Mouse (Mus musculus): ENCODE measurements around the gene Cga. TPM values are rescaled to one million over a fixed set of nuclear protein-coding genes. Genes with fewer than 3 reads are reported as not detected.
"Not testable (repeated sequence)": the region's sequence is repeated elsewhere in the genome, so short reads cannot be mapped to it uniquely, and the experiment has no call there.

Gene Cga
- polyA plus RNA-seq, 1 experiment from 2014 or later: 0.26 TPM

GRCm38 (mm10) chr4:34917400-34917799, 23.8 kb downstream of the Cga start:
- H3K9ac ChIP-seq: no peak overlapping the region
- no peak overlapping the region for H3K4me3 ChIP-seq (replicated peaks)
- H3K4me2 ChIP-seq: no peak overlapping the region
- no peaks in the 10 kb centered on the region for H3K27me3 ChIP-seq
- 59% methylated on average over 7 of the region's 7 CpGs for WGBS (ENCODE audit: insufficient replicate concordance)
- H3K4me1 ChIP-seq (replicated peaks): no peaks in the 10 kb centered on the region
- ATAC-seq (ENCODE audit: insufficient read depth): no peak
- no peak overlapping the region for H3K27ac ChIP-seq (replicated peaks)
- H3K36me3 ChIP-seq (replicated peaks): no peaks in the 10 kb centered on the region
- H3K9me3 ChIP-seq (replicated peaks): no peaks in the 10 kb centered on the region

DNA sequence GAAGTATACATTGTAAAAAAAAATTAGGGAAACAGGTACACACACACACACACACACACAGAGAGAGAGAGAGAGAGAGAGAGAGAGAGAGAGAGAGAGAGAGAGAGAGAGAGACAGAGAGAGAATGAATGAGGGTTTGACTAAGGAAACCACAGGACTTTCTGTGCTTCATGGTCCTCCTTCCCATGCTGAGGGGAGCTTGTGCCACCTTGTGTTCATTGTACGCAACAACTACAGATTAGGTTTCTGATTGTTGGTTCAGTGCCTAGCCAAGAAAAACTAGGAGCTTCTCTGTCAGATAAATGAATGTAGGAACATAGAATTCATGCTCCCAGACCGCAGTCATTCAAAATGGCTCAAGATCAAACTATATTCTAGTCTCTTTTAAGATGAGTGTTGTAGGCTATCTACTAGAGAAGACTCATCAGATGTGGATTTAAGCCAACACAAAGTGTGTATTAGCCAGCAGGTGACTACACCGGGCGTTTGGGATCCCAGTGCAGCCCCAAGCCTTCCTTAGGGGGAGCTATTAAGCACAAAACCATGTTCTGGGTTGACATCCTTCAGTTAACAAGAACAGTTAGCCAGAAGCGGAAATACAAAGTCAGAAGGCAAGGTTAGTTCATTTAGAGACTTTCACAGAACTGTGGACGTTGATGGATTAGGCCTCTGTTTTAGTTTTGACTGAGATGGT, 28.7 kb downstream of the Cga start:
- Histone ChIP-seq H3K27ac (replicated peaks) (no peak overlapping the region), H3K4me3 (replicated peaks) (no peak overlapping the region), H3K4me2 (no peak overlapping the region), H3K9ac (no peak overlapping the region), H3K27me3 (no peaks in the 10 kb centered on the region), H3K4me1 (replicated peaks) (no peaks in the 10 kb centered on the region), H3K9me3 (replicated peaks) (no peaks in the 10 kb centered on the region), H3K36me3 (replicated peaks) (no peaks in the 10 kb centered on the region)
- 47% methylated on average over 6 of the region's 6 CpGs for WGBS (ENCODE audit: insufficient replicate concordance)
- no peak for ATAC-seq (ENCODE audit: insufficient read depth)

DNA sequence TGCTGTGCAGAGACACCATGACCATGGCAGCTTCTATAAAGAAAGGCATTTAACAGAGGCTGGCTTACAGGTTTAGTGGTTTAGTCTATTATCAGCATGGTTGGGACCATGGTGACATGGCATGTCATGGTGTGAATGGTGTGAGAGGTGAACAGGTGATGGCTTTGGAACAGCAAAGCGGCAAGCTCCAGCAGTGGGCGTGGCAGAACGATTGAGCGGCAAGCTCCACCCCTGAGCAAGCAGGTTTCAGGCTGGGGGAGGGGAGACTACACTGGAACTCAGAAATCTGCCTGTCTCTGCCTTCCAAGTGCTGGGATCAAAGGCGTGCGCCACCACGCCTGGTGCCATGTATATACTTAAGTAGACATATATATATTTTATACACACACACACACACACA, 34.8 kb downstream of the Cga start:
- H3K27ac ChIP-seq (replicated peaks); ATAC-seq (ENCODE audit: insufficient read depth); H3K9ac ChIP-seq; H3K4me3 ChIP-seq (replicated peaks); H3K27me3 ChIP-seq; H3K4me2 ChIP-seq; H3K4me1 ChIP-seq (replicated peaks); H3K36me3 ChIP-seq (replicated peaks); H3K9me3 ChIP-seq (replicated peaks): not testable (repeated sequence)
- 54% methylated on average over 7 of the region's 7 CpGs for WGBS (ENCODE audit: insufficient replicate concordance)

DNA sequence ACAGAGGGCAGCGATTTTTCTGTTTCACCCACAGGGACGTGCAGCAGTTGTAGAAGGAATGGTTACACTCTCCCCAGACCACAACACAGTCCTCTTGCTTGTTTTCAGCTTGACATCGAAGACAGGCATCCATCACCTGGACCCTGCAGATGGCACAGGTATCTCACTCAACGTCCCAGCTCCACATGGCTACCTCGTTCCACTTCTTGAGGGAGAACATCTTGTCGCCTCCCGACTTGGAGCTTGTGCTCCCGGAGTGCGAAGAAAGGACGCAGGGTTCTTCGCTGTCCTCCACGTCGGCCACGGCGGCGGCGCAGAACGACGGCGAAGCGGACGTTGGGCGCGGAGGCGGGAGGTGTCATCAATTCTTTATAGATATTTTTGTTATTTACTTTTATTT, 47.5 kb downstream of the Cga start:
- no peaks in the 10 kb centered on the region for H3K27me3 ChIP-seq
- no peaks in the 10 kb centered on the region for H3K9me3 ChIP-seq (replicated peaks)
- no peaks in the 10 kb centered on the region for H3K4me1 ChIP-seq (replicated peaks)
- H3K4me2 ChIP-seq: no peak overlapping the region
- H3K27ac ChIP-seq (replicated peaks): no peak overlapping the region
- no peak overlapping the region for H3K4me3 ChIP-seq (replicated peaks)
- 84% methylated on average over 25 of the region's 25 CpGs for WGBS (ENCODE audit: insufficient replicate concordance)
- ATAC-seq (ENCODE audit: insufficient read depth): no peak
- H3K9ac ChIP-seq: no peak overlapping the region
- no peaks in the 10 kb centered on the region for H3K36me3 ChIP-seq (replicated peaks)

DNA sequence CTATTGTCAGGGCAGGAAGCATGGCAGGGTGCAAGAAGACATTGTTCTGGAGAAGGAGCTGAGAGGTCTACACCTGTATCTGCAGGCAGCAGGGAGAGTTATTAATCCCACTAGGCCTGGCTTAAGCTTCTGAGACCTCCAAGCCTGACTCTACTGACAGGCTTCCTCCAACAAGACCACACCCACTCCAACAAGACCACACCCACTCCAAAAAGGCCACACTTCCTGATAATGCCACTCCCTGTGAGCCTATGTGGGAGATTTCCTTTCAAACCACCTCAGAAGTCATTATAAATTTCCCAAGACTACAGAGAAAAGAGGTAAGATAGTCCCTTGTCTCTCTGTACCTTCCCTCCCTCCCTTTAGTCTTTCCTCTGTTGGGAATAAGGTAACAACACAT, 53.6 kb downstream of the Cga start:
- ATAC-seq (ENCODE audit: insufficient read depth): no peak
- no peaks in the 10 kb centered on the region for H3K9me3 ChIP-seq (replicated peaks)
- no peaks in the 10 kb centered on the region for H3K36me3 ChIP-seq (replicated peaks)
- H3K4me1 ChIP-seq (replicated peaks): peaks cover 5% of the 10 kb centered on the region; the same call in 1 of the 2 replicates
- H3K9ac ChIP-seq: no peak overlapping the region
- H3K4me2 ChIP-seq: no peak overlapping the region
- H3K27ac ChIP-seq (replicated peaks): no peak overlapping the region
- H3K4me3 ChIP-seq (replicated peaks): no peak overlapping the region
- H3K27me3 ChIP-seq: no peaks in the 10 kb centered on the region

DNA sequence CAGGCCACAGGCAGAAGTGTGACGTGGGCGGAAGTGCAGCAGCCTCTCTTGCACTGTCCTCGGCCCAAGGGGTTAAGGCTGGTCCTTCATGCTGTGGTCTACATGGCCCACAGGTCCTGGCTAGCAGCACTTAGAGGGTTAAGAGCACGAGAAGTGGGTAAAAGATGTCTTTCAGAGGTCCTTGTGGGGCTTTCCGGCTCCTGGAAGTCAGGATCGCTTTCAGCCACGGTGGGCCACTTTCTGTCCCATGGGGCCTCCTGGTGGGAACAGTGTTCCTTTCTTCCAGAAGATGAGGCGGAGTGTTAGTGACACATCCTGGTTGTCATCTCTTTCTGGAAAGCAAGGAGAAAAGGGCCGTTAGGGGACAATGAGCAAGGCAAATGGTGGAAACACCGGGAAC, 60.1 kb downstream of the Cga start:
- no peak for ATAC-seq (ENCODE audit: insufficient read depth)
- no peak overlapping the region for H3K4me3 ChIP-seq (replicated peaks)
- H3K27ac ChIP-seq (replicated peaks): no peak overlapping the region
- no peaks in the 10 kb centered on the region for H3K36me3 ChIP-seq (replicated peaks)
- H3K4me1 ChIP-seq (replicated peaks): no peaks in the 10 kb centered on the region
- WGBS (ENCODE audit: insufficient replicate concordance): 73% methylated on average over 10 of the region's 10 CpGs
- H3K27me3 ChIP-seq: no peaks in the 10 kb centered on the region
- no peaks in the 10 kb centered on the region for H3K9me3 ChIP-seq (replicated peaks)
- H3K9ac ChIP-seq: no peak overlapping the region
- no peak overlapping the region for H3K4me2 ChIP-seq

Other genes with a start within 250 kb of the Cga start
- 16.5 and 17.5 TPM in 2 replicates for gene Slc35a1, start 206.3 kb upstream of the Cga start, polyA plus RNA-seq (2015; fragmentation: Nextera tagmentation; extraction: Ambion mirVana)
- gene Cfap206, start 163.6 kb upstream of the Cga start, polyA plus RNA-seq (2015; fragmentation: Nextera tagmentation; extraction: Ambion mirVana): not detected in 2 replicates
- not detected in 2 replicates for gene Gm136, start 137.5 kb upstream of the Cga start, polyA plus RNA-seq (2015; fragmentation: Nextera tagmentation; extraction: Ambion mirVana)
- gene Smim8, start 115.4 kb upstream of the Cga start, polyA plus RNA-seq (2015; fragmentation: Nextera tagmentation; extraction: Ambion mirVana): 18.4 and 24.2 TPM in 2 replicates
- 3.8 and 4.3 TPM in 2 replicates for gene Zfp292, start 10.8 kb upstream of the Cga start, polyA plus RNA-seq (2015; fragmentation: Nextera tagmentation; extraction: Ambion mirVana)